Mouse (Mus musculus) midbrain, embryonic 10.5 days (tissue): ENCODE data around the gene Cacna2d3. TPM values are rescaled to one million over a fixed set of nuclear protein-coding genes. Genes with fewer than 3 reads are reported as not detected.

Source experiments
- DNase-seq: peaks from one replicate; pipeline ENCODE4 v3.0.0-alpha.2; 2017; ENCODE audit warnings: low spot score
- H3K27ac ChIP-seq: fragments of 300-500 bp; sonication (generic); replicated peaks from 2 replicates; pipeline ENCODE4 v1.5.1; 2016; ENCODE audit warnings: mild to moderate bottlenecking
- H3K27me3 ChIP-seq: fragments of 300-500 bp; sonication (generic); 2 replicates; pipeline ENCODE4 v1.6.1; 2016; ENCODE audit warnings: low read depth, mild to moderate bottlenecking; ENCODE audit not compliant: poor library complexity, severe bottlenecking
- H3K36me3 ChIP-seq: fragments of 300-500 bp; sonication (generic); 2 replicates; pipeline ENCODE4 v1.6.1; 2016; ENCODE audit warnings: mild to moderate bottlenecking, moderate library complexity
- H3K4me1 ChIP-seq: fragments of 300-500 bp; sonication (generic); 2 replicates; pipeline ENCODE4 v1.6.1; 2016
- H3K4me3 ChIP-seq: fragments of 300-500 bp; sonication (generic); 2 replicates; pipeline ENCODE4 v1.5.1; 2016; ENCODE audit warnings: mild to moderate bottlenecking, moderate library complexity
- H3K9me3 ChIP-seq: fragments of 300-500 bp; sonication (generic); replicated peaks from 2 replicates; pipeline ENCODE4 v1.6.1; 2016; ENCODE audit warnings: mild to moderate bottlenecking
- WGBS: fragments of 180-500 bp; shearing (Covaris S2); methylation state at CpG from one replicate; pipeline ENCODE4 v1.1.7; 2016; 5-methylcytosine and 5-hydroxymethylcytosine counted together
- polyA plus RNA-seq: library from polyadenylated mRNA; unstranded; fragments of >200 nt; fragmentation: Nextera tagmentation; extraction: Ambion mirVana; gene quantifications from 2 replicates; pipeline ENCODE4 v1.2.1, GENCODE M21; 2016

Cacna2d3 gene
- polyA plus RNA-seq, 1 experiment from 2014 or later = 5.6 TPM

- H3K9me3 ChIP-seq = no peaks in the 10 kb centered on the region
- peak; percentile 91 for DNase-seq
- H3K27ac ChIP-seq = peak within 1 kb of the TSS; percentile 85
- peaks cover 16% of the 10 kb centered on the region for H3K36me3 ChIP-seq
- 2% methylated on average over 5 of the region's 5 CpGs for WGBS
- peaks cover 82% of the 10 kb centered on the region for H3K4me1 ChIP-seq
- H3K27me3 ChIP-seq = peaks cover 9% of the 10 kb centered on the region; the same call in 1 of the 2 replicates
- peak within 1 kb of the TSS; percentile 48 for H3K4me3 ChIP-seq
Measured at GRCm38 (mm10) chr14:29017883-29018282, 703.8 kb downstream of the Cacna2d3 start, which contains the start of gene Lrtm1. TSS of gene Lrtm1 (plus strand) at chr14:29018208.

- Histone ChIP-seq H3K27me3 (0 out of 2 replicates have a peak, but pooled peaks cover 4% of the 10 kb centered on the region), H3K9me3 (0 out of 2 replicates have a peak, but pooled peaks cover 3% of the 10 kb centered on the region), H3K36me3 (no peaks in the 10 kb centered on the region), H3K4me1 (peaks cover 79% of the 10 kb centered on the region), H3K27ac (peak overlapping the region; percentile 85), H3K4me3 (no peak overlapping the region)
- WGBS = 16% methylated on average over 5 of the region's 5 CpGs
- DNase-seq = peak; percentile 88
Measured at GRCm38 (mm10) chr14:29015896-29016295, 705.8 kb downstream of the Cacna2d3 start.

GRCm38 (mm10) chr14:29014680-29015079, 707.0 kb downstream of the Cacna2d3 start:
- 0 out of 2 replicates have a peak, but pooled peaks cover 4% of the 10 kb centered on the region for H3K27me3 ChIP-seq
- WGBS = 89% methylated on average over 2 of the region's 2 CpGs
- H3K36me3 ChIP-seq = no peaks in the 10 kb centered on the region
- H3K27ac ChIP-seq = peak overlapping the region; percentile 85
- no peak overlapping the region for H3K4me3 ChIP-seq
- H3K4me1 ChIP-seq = peaks cover 82% of the 10 kb centered on the region
- DNase-seq = no peak
- 0 out of 2 replicates have a peak, but pooled peaks cover 3% of the 10 kb centered on the region for H3K9me3 ChIP-seq

- no peaks in the 10 kb centered on the region for H3K36me3 ChIP-seq
- peaks cover 78% of the 10 kb centered on the region for H3K4me1 ChIP-seq
- no peak for DNase-seq
- no peak overlapping the region for H3K4me3 ChIP-seq
- H3K27ac ChIP-seq = no peak overlapping the region; the same call in 1 of the 2 replicates
- 0 out of 2 replicates have a peak, but pooled peaks cover 3% of the 10 kb centered on the region for H3K9me3 ChIP-seq
- H3K27me3 ChIP-seq = 0 out of 2 replicates have a peak, but pooled peaks cover 4% of the 10 kb centered on the region
- WGBS = 89% methylated on average over 3 of the region's 3 CpGs
Measured at GRCm38 (mm10) chr14:29013161-29013560, 708.5 kb downstream of the Cacna2d3 start.

GRCm38 (mm10) chr14:29009644-29010043, 712.0 kb downstream of the Cacna2d3 start:
- Histone ChIP-seq H3K27ac (0 out of 2 replicates have a peak overlapping the region, but pooled peaks have one; percentile 1), H3K4me3 (no peak overlapping the region), H3K9me3 (0 out of 2 replicates have a peak, but pooled peaks cover 3% of the 10 kb centered on the region), H3K36me3 (no peaks in the 10 kb centered on the region), H3K4me1 (peaks cover 42% of the 10 kb centered on the region), H3K27me3 (0 out of 2 replicates have a peak, but pooled peaks cover 4% of the 10 kb centered on the region)
- DNase-seq = no peak
- WGBS = 88% methylated on average over 4 of the region's 4 CpGs

GRCm38 (mm10) chr14:29005228-29005840, 716.3 kb downstream of the Cacna2d3 start:
- Histone ChIP-seq H3K4me1 (peaks cover 17% of the 10 kb centered on the region), H3K36me3 (no peaks in the 10 kb centered on the region), H3K27ac (no peak overlapping the region), H3K9me3 (no peaks in the 10 kb centered on the region), H3K27me3 (no peaks in the 10 kb centered on the region), H3K4me3 (no peak overlapping the region)
- 91% methylated on average over 5 of the region's 5 CpGs for WGBS
- DNase-seq = no peak

- Histone ChIP-seq H3K27me3 (no peaks in the 10 kb centered on the region), H3K9me3 (no peaks in the 10 kb centered on the region), H3K36me3 (no peaks in the 10 kb centered on the region), H3K4me1 (no peaks in the 10 kb centered on the region), H3K4me3 (no peak overlapping the region), H3K27ac (no peak overlapping the region)
- WGBS = 94% methylated on average over 3 of the region's 3 CpGs
- DNase-seq = no peak
Measured at GRCm38 (mm10) chr14:28996569-28996968, 725.1 kb downstream of the Cacna2d3 start.

- Histone ChIP-seq H3K36me3 (no peaks in the 10 kb centered on the region), H3K27ac (no peak overlapping the region), H3K9me3 (no peaks in the 10 kb centered on the region), H3K4me1 (no peaks in the 10 kb centered on the region), H3K27me3 (no peaks in the 10 kb centered on the region), H3K4me3 (no peak overlapping the region)
- DNase-seq = no peak
- WGBS = 91% methylated on average over 7 of the region's 7 CpGs
Measured at GRCm38 (mm10) chr14:28988211-28988900, 733.3 kb downstream of the Cacna2d3 start.

- WGBS = 90% methylated on average over 2 of the region's 2 CpGs
- H3K9me3 ChIP-seq = no peaks in the 10 kb centered on the region
- no peak for DNase-seq
- peaks cover 9% of the 10 kb centered on the region for H3K4me1 ChIP-seq
- H3K27me3 ChIP-seq = no peaks in the 10 kb centered on the region
- H3K36me3 ChIP-seq = no peaks in the 10 kb centered on the region
- H3K4me3 ChIP-seq = no peak overlapping the region
- 0 out of 2 replicates have a peak overlapping the region, but pooled peaks have one; percentile 1 for H3K27ac ChIP-seq
Measured at GRCm38 (mm10) chr14:28984276-28984675, 737.4 kb downstream of the Cacna2d3 start.

- peak; percentile 40 for DNase-seq
- Histone ChIP-seq H3K9me3 (no peaks in the 10 kb centered on the region), H3K27ac (peak overlapping the region; percentile 63; the same call in 1 of the 2 replicates), H3K4me3 (no peak overlapping the region), H3K36me3 (no peaks in the 10 kb centered on the region), H3K4me1 (peaks cover 13% of the 10 kb centered on the region), H3K27me3 (no peaks in the 10 kb centered on the region)
- 30% methylated on average over 3 of the region's 3 CpGs for WGBS
Measured at GRCm38 (mm10) chr14:28980482-28980881, 741.2 kb downstream of the Cacna2d3 start.

GRCm38 (mm10) chr14:28979230-28979629, 742.4 kb downstream of the Cacna2d3 start:
- H3K9me3 ChIP-seq = no peaks in the 10 kb centered on the region
- H3K4me3 ChIP-seq = no peak overlapping the region
- DNase-seq = no peak
- 85% methylated on average over 2 of the region's 2 CpGs for WGBS
- peaks cover 14% of the 10 kb centered on the region for H3K4me1 ChIP-seq
- H3K27me3 ChIP-seq = no peaks in the 10 kb centered on the region
- H3K27ac ChIP-seq = no peak overlapping the region
- no peaks in the 10 kb centered on the region for H3K36me3 ChIP-seq

GRCm38 (mm10) chr14:28972620-28973019, 749.0 kb downstream of the Cacna2d3 start:
- no peak for DNase-seq
- WGBS = 34% methylated on average over 5 of the region's 5 CpGs
- Histone ChIP-seq H3K4me3 (no peak overlapping the region), H3K4me1 (peaks cover 21% of the 10 kb centered on the region), H3K27ac (no peak overlapping the region), H3K36me3 (no peaks in the 10 kb centered on the region), H3K27me3 (peaks cover 4% of the 10 kb centered on the region; the same call in 1 of the 2 replicates), H3K9me3 (no peaks in the 10 kb centered on the region)

- H3K9me3 ChIP-seq = no peaks in the 10 kb centered on the region
- H3K36me3 ChIP-seq = no peaks in the 10 kb centered on the region
- no peak for DNase-seq
- H3K27me3 ChIP-seq = peaks cover 4% of the 10 kb centered on the region; the same call in 1 of the 2 replicates
- WGBS = 88% methylated on average over 4 of the region's 4 CpGs
- 0 out of 2 replicates have a peak overlapping the region, but pooled peaks have one; percentile 23 for H3K27ac ChIP-seq
- peaks cover 25% of the 10 kb centered on the region for H3K4me1 ChIP-seq
- H3K4me3 ChIP-seq = no peak overlapping the region
Measured at GRCm38 (mm10) chr14:28969247-28969646, 752.4 kb downstream of the Cacna2d3 start.
